19 mouse cellular contexts compared by ENCODE assay signal in genomic region chr13:114130566-114131319, GRCm38 (mm10).
A peak's percentile ranks its signal among the peaks of the same experiment; 100 is the strongest.
DNase-seq lines count a peak whose midpoint lies in the region; ATAC-seq and TF ChIP-seq lines count a peak whose summit lies in the region.
"Had no signal": no experiment of that assay in that cellular context is flagged by ENCODE, and none has a peak within 500 bp of the region (broad histone marks: within the 10 kb centered on the region; RNA-seq: fewer than 3 reads in every experiment).

No protein-coding gene starts in this region.

- peak; percentile 59; the same call in 1 of the 2 replicates for ATAC-seq in hindbrain, embryonic 13.5 days (ENCODE audit: low FRiP score)
- ATAC-seq in hindbrain, embryonic 11.5 days (ENCODE audit: low FRiP score) = no peak
- ATAC-seq in forebrain, embryonic 14.5 days = peak; percentile 93
- ATAC-seq: activated CD4-positive, CD25-positive, alpha-beta regulatory T cell, adult 4 months; intestine, postnatal 0 days; midbrain, embryonic 16.5 days had no signal

- DNase-seq in hindbrain, embryonic 11.5 days (ENCODE audit: low spot score) = no peak
- DNase-seq in left cerebral cortex, postnatal 25 days (ENCODE audit: low spot score in 2 of 2) = peak; percentile 40 to 53
- no peak for DNase-seq in left cerebral cortex, adult 8-10 months (ENCODE audit: low spot score in 2 of 2)
- DNase-seq in cerebellum, adult 8-10 months = peak; percentile 3
- DNase-seq in forebrain, embryonic 14.5 days (ENCODE audit: low spot score) = peak; percentile 91
- no peak for DNase-seq in thymus, adult 2 months
- no peak for DNase-seq in adrenal gland, postnatal 14 days
- DNase-seq: embryo, embryonic 11 days; gastrocnemius, adult 2 months; kidney, postnatal 36 days; spleen, adult 18-20 months had no signal

- H3K4me3 ChIP-seq in hindbrain, embryonic 13.5 days = no peak overlapping the region
- H3K4me3 ChIP-seq in hindbrain, embryonic 11.5 days (ENCODE audit: low read depth, low read length) = no peak overlapping the region
- H3K4me3 ChIP-seq in forebrain, embryonic 14.5 days (ENCODE audit: low read depth, low read length) = no peak overlapping the region
- no peak overlapping the region for H3K4me3 ChIP-seq in thymus, adult 2 months (ENCODE audit: control insufficient read depth, insufficient read depth, low read length)
- H3K4me3 ChIP-seq: erythroblast, embryonic 14.5 days; gastrocnemius, adult 2 months; limb, embryonic 13.5 days; neural tube, embryonic 12.5 days had no signal

- intact Hi-C loops in left cerebral cortex, postnatal 25 days (cut with DNase I) = no loop called here

- H3K27ac ChIP-seq in hindbrain, embryonic 13.5 days = no peak overlapping the region
- H3K27ac ChIP-seq in hindbrain, embryonic 11.5 days (ENCODE audit: low read depth, low read length) = no peak overlapping the region
- peak overlapping the region; percentile 61 for H3K27ac ChIP-seq in forebrain, embryonic 14.5 days (ENCODE audit: low read depth, low read length)
- H3K27ac ChIP-seq in thymus, adult 2 months (ENCODE audit: control insufficient read depth, insufficient read depth, low read length) = no peak overlapping the region
- H3K27ac ChIP-seq: gastrocnemius, adult 2 months; limb, embryonic 13.5 days; macrophage; neural tube, embryonic 12.5 days had no signal

- no peaks in the 10 kb centered on the region for H3K4me1 ChIP-seq in hindbrain, embryonic 13.5 days (replicated peaks)
- no peaks in the 10 kb centered on the region for H3K4me1 ChIP-seq in hindbrain, embryonic 11.5 days (replicated peaks; ENCODE audit: control insufficient read depth, insufficient read depth, low read length)
- no peaks in the 10 kb centered on the region for H3K4me1 ChIP-seq in forebrain, embryonic 14.5 days (ENCODE audit: control insufficient read depth, insufficient read depth, low read length)
- no peaks in the 10 kb centered on the region for H3K4me1 ChIP-seq in thymus, adult 2 months (replicated peaks; ENCODE audit: control insufficient read depth, insufficient read depth, low read length)
- H3K4me1 ChIP-seq: neural tube, embryonic 12.5 days had no signal

- H3K9ac ChIP-seq in hindbrain, embryonic 13.5 days = no peak overlapping the region
- H3K9ac ChIP-seq in hindbrain, embryonic 11.5 days (ENCODE audit: low read depth, low read length) = no peak overlapping the region
- H3K9ac ChIP-seq in forebrain, embryonic 14.5 days (ENCODE audit: low read length) = no peak overlapping the region
- H3K9ac ChIP-seq: limb, embryonic 13.5 days; neural tube, embryonic 12.5 days had no signal

- no peak overlapping the region for H3K4me2 ChIP-seq in hindbrain, embryonic 13.5 days
- H3K4me2 ChIP-seq in hindbrain, embryonic 11.5 days (replicated peaks; ENCODE audit: low read depth, low read length) = no peak overlapping the region
- H3K4me2 ChIP-seq in forebrain, embryonic 14.5 days (ENCODE audit: low read length) = no peak overlapping the region
- H3K4me2 ChIP-seq: limb, embryonic 13.5 days; neural tube, embryonic 12.5 days had no signal

- no peak for TF ChIP-seq CTCF in thymus, adult 2 months (IDR thresholded peaks at IDR 0.05; ENCODE audit: borderline replicate concordance, control insufficient read depth, extremely low read depth, insufficient read depth, low read length, poor library complexity)

- no peak for TF ChIP-seq POLR2A in thymus, adult 2 months (IDR thresholded peaks at IDR 0.05; ENCODE audit: control insufficient read depth, extremely low read depth, insufficient read depth, low read length, poor library complexity)

- H3K27me3 ChIP-seq in hindbrain, embryonic 13.5 days = no peaks in the 10 kb centered on the region
- no peaks in the 10 kb centered on the region for H3K27me3 ChIP-seq in hindbrain, embryonic 11.5 days (ENCODE audit: control insufficient read depth, insufficient read depth, low read length)
- H3K27me3 ChIP-seq in forebrain, embryonic 14.5 days (replicated peaks; ENCODE audit: control insufficient read depth, insufficient read depth, low read length) = no peaks in the 10 kb centered on the region
- no peaks in the 10 kb centered on the region for H3K27me3 ChIP-seq in thymus, adult 2 months (ENCODE audit: control insufficient read depth, insufficient read depth, low read length)
- H3K27me3 ChIP-seq: limb, embryonic 13.5 days; neural tube, embryonic 12.5 days had no signal

- WGBS in hindbrain, embryonic 13.5 days = 79% methylated on average over 11 of the region's 11 CpGs
- WGBS in hindbrain, embryonic 11.5 days = 82% methylated on average over 11 of the region's 11 CpGs
- WGBS in forebrain, embryonic 14.5 days = 63% methylated on average over 11 of the region's 11 CpGs
- WGBS in thymus, adult 2 months = 94% methylated on average over 11 of the region's 11 CpGs

- H3K36me3 ChIP-seq in hindbrain, embryonic 13.5 days = no peaks in the 10 kb centered on the region
- H3K36me3 ChIP-seq in hindbrain, embryonic 11.5 days (ENCODE audit: control insufficient read depth, insufficient read depth, low read length) = no peaks in the 10 kb centered on the region
- no peaks in the 10 kb centered on the region for H3K36me3 ChIP-seq in forebrain, embryonic 14.5 days (ENCODE audit: control insufficient read depth, insufficient read depth, low read length)
- H3K36me3 ChIP-seq in thymus, adult 2 months (ENCODE audit: control insufficient read depth, insufficient read depth, low read length) = no peaks in the 10 kb centered on the region
- H3K36me3 ChIP-seq: limb, embryonic 13.5 days; neural tube, embryonic 12.5 days had no signal

- H3K9me3 ChIP-seq in hindbrain, embryonic 13.5 days = no peaks in the 10 kb centered on the region
- H3K9me3 ChIP-seq in hindbrain, embryonic 11.5 days (ENCODE audit: control insufficient read depth, low read length) = no peaks in the 10 kb centered on the region
- 0 out of 2 replicates have a peak, but pooled peaks cover 2% of the 10 kb centered on the region for H3K9me3 ChIP-seq in forebrain, embryonic 14.5 days (replicated peaks; ENCODE audit: control insufficient read depth, low read length)
- H3K9me3 ChIP-seq: neural tube, embryonic 12.5 days had no signal

Comparison
In these comparisons a context has a peak if more than half of its experiments do, and no peak if none do; other contexts are left out.
1. DNase-seq: peak in left cerebral cortex, postnatal 25 days (2 of 2), cerebellum, adult 8-10 months (single experiment) and forebrain, embryonic 14.5 days (single experiment); none in hindbrain, embryonic 11.5 days (single experiment), left cerebral cortex, adult 8-10 months (0 of 2), thymus, adult 2 months (single experiment) and adrenal gland, postnatal 14 days (single experiment).